Mouse (Mus musculus) liver, postnatal 0 days (tissue): Measurements from ENCODE around the gene Slc44a1. TPM values are rescaled to one million over a fixed set of nuclear protein-coding genes. Genes with fewer than 3 reads are reported as not detected.
A peak's percentile ranks its signal among the peaks of the same experiment; 100 is the strongest.

Experiments
- ATAC-seq: fragments of 200-750 bp; cut with Nextera tagmentation; 2 replicates; pipeline ENCODE4 v1.8.0; 2017; ENCODE audit warnings: mild to moderate bottlenecking, moderate library complexity
- DNase-seq: peaks from one replicate; pipeline ENCODE4 v3.0.0-alpha.2; 2016
- H3K27ac ChIP-seq: fragments of 300-500 bp; sonication (generic); 2 replicates; pipeline ENCODE4 v1.5.1; 2014; ENCODE audit warnings: antibody characterized with exemption, moderate library complexity, mild to moderate bottlenecking, low read depth
- H3K27me3 ChIP-seq: fragments of 300-500 bp; sonication (generic); 2 replicates; pipeline ENCODE4 v1.6.1; 2014; ENCODE audit warnings: low read length, control low read depth, mixed read lengths; ENCODE audit not compliant: insufficient read depth
- H3K36me3 ChIP-seq: fragments of 300-500 bp; sonication (generic); replicated peaks from 2 replicates; pipeline ENCODE4 v1.6.1; 2014; ENCODE audit warnings: mild to moderate bottlenecking, control low read depth, low read length, moderate library complexity, mixed read lengths; ENCODE audit not compliant: insufficient read depth
- H3K4me1 ChIP-seq: fragments of 300-500 bp; sonication (generic); 2 replicates; pipeline ENCODE4 v1.6.1; 2014; ENCODE audit warnings: antibody characterized with exemption, mild to moderate bottlenecking, control low read depth; ENCODE audit not compliant: insufficient read depth
- H3K4me2 ChIP-seq: fragments of 300-500 bp; sonication (generic); 2 replicates; pipeline ENCODE4 v1.6.1; 2014; ENCODE audit warnings: low read depth, mild to moderate bottlenecking, low read length, moderate library complexity, mixed read lengths
- H3K4me3 ChIP-seq: fragments of 300-500 bp; sonication (generic); 2 replicates; pipeline ENCODE4 v1.5.1; 2014; ENCODE audit warnings: low read depth, low read length
- H3K9ac ChIP-seq: fragments of 300-500 bp; sonication (generic); replicated peaks from 2 replicates; pipeline ENCODE4 v1.6.1; 2014; ENCODE audit warnings: mild to moderate bottlenecking, moderate library complexity
- H3K9me3 ChIP-seq: fragments of 300-500 bp; sonication (generic); 2 replicates; pipeline ENCODE4 v1.6.1; 2016; ENCODE audit warnings: mild to moderate bottlenecking, control low read depth, low read length, mixed read lengths
- CTCF ChIP-seq: sonication (generic); IDR thresholded peaks from 2 replicates; pipeline ENCODE4 v1.5.1; 2016; ENCODE audit warnings: antibody characterized with exemption, low read depth
- EP300 ChIP-seq: IDR thresholded peaks from 2 replicates; pipeline ENCODE4 v1.6.1; 2016; ENCODE audit warnings: antibody characterized with exemption, low read depth, mild to moderate bottlenecking
- WGBS: fragments of 180-500 bp; shearing (Covaris S2); extraction: QIAGEN DNeasy Blood & Tissue Kit; methylation state at CpG from one replicate; pipeline ENCODE4 v1.1.7; 2014; ENCODE audit not compliant: insufficient replicate concordance; 5-methylcytosine and 5-hydroxymethylcytosine counted together
- polyA plus RNA-seq: library from polyadenylated mRNA; unstranded; fragments of >200 nt; fragmentation: Nextera tagmentation; extraction: Ambion mirVana; gene quantifications from 2 replicates; pipeline ENCODE4 v1.2.1, GENCODE M21; 2015

Gene Slc44a1
- polyA plus RNA-seq, 1 experiment from 2014 or later = 11.6 TPM

DNA sequence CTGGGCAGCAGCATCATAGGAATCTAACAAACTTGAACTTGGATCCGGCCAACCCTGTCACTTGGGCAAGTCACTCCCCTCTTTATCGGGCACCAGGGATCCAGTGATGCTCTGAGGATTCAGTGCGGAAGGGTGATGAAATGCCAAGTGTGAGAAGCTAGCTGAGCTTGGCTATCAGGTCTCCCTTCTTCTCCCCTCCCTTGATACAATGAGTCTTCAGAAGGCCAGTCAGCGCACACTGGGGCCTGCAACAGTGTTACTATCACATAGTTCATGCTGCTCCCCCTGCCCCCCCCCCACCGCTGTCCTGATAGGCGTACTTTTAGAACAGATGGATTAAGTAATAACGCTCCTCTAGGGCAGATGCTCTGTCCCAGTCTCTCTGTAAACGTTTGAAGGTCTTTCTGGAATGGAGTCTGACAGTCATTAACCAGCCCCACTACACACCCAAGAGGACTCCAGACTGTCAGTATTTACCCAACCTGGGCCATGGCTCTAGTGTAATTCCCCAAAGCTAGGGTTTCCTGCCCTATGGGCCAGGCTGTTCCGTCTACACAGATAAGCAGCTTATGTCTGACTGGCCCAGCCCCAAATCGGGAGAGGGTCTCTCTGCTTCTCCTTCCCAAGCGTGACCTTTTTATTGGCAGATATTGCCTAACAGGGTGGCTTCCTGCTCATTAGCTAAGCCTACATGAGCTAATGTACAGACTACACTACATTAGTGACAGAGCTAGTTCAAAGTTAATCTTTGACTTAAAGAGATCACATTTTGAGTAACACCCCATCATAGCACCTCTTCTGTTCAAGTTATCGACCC lies 155.2 kb downstream of the Slc44a1 start:
- Histone ChIP-seq H3K9me3 (no peaks in the 10 kb centered on the region), H3K4me2 (peak overlapping the region; percentile 59), H3K36me3 (no peaks in the 10 kb centered on the region), H3K4me3 (peak overlapping the region; percentile 15; the same call in 1 of the 2 replicates), H3K4me1 (peaks cover 14% of the 10 kb centered on the region), H3K27me3 (no peaks in the 10 kb centered on the region), H3K27ac (peak overlapping the region; percentile 85), H3K9ac (peak overlapping the region; percentile 32; the same call in 1 of the 2 replicates)
- 46% methylated on average over 12 of the region's 12 CpGs for WGBS
- DNase-seq (peak; percentile 63), ATAC-seq (peak; percentile 93)
- 0 out of 2 replicates have a peak, but pooled peaks have one; percentile 24 for TF ChIP-seq EP300
- no peak for TF ChIP-seq CTCF

DNA sequence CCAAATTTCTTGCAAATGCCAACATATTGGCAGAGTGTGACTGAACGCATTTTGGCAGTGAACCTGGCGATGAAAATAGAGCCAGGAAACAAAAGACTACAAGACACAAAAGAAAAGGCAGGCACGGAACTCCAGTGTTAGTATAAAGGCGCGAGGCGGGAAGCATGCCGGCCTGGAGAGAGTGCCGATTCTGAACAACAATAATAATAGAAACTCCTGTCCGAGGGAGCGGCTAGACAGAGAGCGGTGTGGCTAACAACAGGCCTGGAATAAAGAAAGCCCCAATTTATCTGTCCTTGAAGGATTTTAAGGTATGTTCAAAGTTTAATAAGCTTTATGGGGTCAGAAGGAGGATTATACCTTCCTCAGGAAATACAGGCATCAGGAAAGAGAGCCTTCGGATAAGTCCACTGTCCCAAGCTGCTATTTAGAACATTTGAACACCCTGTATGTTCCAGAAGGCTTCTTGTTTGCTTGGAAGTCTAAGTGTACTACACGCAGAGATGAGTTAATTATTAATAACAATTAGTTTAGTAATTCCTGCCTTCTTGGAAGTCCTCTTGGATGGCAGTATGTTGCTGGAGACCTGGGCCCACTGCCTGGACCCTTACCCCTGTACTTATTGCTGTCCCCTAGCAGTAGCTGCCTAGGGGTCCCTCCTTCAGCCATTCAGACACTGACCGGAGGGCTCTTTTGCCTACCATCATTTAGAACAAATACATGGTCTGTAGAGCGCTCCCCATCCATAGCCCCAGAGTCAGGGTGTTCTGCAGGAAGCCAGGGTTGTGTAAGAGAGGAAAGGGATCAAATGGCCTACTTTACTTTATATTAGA lies 156.1 kb downstream of the Slc44a1 start:
- peaks cover 8% of the 10 kb centered on the region; the same call in 1 of the 2 replicates for H3K4me1 ChIP-seq
- H3K4me2 ChIP-seq = peak overlapping the region; percentile 59
- peak overlapping the region; percentile 32; the same call in 1 of the 2 replicates for H3K9ac ChIP-seq
- peak overlapping the region; percentile 15; the same call in 1 of the 2 replicates for H3K4me3 ChIP-seq
- no peaks in the 10 kb centered on the region for H3K9me3 ChIP-seq
- ATAC-seq = peak; percentile 22; the same call in 1 of the 2 replicates
- H3K27me3 ChIP-seq = no peaks in the 10 kb centered on the region
- peak overlapping the region; percentile 85 for H3K27ac ChIP-seq
- DNase-seq = no peak
- no peak for TF ChIP-seq CTCF
- peak; percentile 18; the same call in 1 of the 2 replicates for TF ChIP-seq EP300
- WGBS = 59% methylated on average over 15 of the region's 15 CpGs
- no peaks in the 10 kb centered on the region for H3K36me3 ChIP-seq

DNA sequence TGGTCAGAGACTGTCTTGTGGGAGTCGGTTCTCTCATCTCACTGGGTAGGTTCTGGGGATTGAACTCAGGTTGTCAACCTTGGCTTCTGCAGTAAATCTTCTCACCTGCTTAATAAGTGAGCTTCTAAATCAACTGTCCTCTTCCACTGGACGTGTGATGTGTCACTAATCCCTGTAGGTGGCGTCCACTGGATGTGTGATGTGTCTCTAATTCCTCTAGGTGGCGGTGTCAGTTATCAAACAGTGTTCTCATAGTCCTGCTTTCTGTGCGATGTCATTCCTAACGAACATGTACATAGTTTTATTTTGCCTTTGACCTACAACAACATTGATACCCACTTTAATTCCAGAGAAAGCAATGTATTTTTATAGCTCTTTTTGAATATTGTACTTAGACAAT lies 160.2 kb downstream of the Slc44a1 start:
- 45% methylated on average over 6 of the region's 6 CpGs for WGBS
- Histone ChIP-seq H3K27ac (no peak overlapping the region), H3K36me3 (no peaks in the 10 kb centered on the region), H3K9ac (no peak overlapping the region), H3K4me3 (no peak overlapping the region), H3K4me2 (no peak overlapping the region), H3K4me1 (peaks cover 8% of the 10 kb centered on the region; the same call in 1 of the 2 replicates), H3K9me3 (no peaks in the 10 kb centered on the region), H3K27me3 (no peaks in the 10 kb centered on the region)
- no peak for ATAC-seq
- TF ChIP-seq CTCF (peak; percentile 90), EP300 (no peak)
- DNase-seq = no peak

DNA sequence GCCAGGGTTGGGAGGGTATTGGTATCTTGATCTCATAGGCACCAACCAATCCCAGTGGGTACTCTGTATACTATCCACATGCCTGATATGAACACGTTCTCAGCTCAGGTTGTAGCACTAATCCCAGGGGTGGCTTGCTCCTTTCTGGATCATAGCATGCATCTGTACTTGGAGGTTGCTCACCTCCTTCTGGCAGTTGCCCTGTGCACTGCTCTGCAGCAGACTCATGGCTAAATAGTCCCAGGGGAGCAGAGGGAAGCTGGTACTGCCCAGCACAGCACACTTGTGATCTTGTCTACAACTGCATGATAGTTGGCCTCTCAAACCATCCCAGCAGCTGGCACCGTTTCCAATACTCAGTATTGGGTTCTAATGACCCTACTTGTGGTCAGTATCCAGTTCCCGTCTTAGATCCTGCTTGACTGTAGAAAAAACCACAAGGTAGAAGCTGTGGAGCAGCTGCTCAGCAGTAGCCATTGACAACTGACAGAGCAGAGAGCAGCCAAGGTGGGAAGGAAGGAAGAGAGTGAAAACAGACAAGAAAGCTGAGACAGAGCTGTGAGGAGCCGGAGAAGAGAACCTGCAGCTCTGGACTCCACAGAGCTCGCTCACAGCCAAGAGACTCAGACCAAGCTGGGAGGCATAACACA lies 174.5 kb downstream of the Slc44a1 start:
- Histone ChIP-seq H3K9ac (no peak overlapping the region), H3K27ac (no peak overlapping the region), H3K27me3 (no peaks in the 10 kb centered on the region), H3K4me1 (no peaks in the 10 kb centered on the region), H3K9me3 (no peaks in the 10 kb centered on the region), H3K4me3 (no peak overlapping the region), H3K4me2 (no peak overlapping the region), H3K36me3 (no peaks in the 10 kb centered on the region)
- TF ChIP-seq CTCF = no peak
- no peak for TF ChIP-seq EP300
- no peak for DNase-seq
- no peak for ATAC-seq
- 57% methylated on average over 5 of the region's 5 CpGs for WGBS

- Histone ChIP-seq H3K4me3 (no peak overlapping the region), H3K9me3 (no peaks in the 10 kb centered on the region), H3K36me3 (no peaks in the 10 kb centered on the region), H3K27ac (no peak overlapping the region), H3K4me1 (no peaks in the 10 kb centered on the region), H3K9ac (no peak overlapping the region), H3K27me3 (no peaks in the 10 kb centered on the region), H3K4me2 (no peak overlapping the region)
- ATAC-seq (no peak), DNase-seq (no peak)
- TF ChIP-seq EP300 (no peak), CTCF (no peak)
- 50% methylated on average over 3 of the region's 3 CpGs for WGBS
Measured at GRCm38 (mm10) chr4:53617968-53618367, 177.8 kb downstream of the Slc44a1 start.

DNA sequence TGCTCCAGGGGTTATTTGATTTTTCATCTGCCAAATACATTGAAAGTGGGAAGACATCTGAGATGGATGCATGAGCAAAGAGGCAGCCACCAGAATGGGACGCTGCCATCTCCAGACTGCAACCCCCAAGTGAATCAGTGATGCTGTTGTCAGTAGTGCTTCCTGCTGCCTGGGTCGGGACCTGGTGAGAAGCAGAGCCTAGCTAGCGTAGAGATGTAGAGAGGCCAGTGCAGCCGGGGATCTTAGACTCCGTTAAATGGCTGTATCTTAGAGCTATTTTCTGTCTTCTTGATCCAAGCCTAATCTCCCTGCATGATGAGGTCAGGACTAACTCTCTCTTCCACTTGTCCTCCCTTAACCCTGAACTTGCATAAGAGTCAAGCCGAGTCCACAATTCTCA lies 179.9 kb downstream of the Slc44a1 start:
- no peak overlapping the region for H3K4me3 ChIP-seq
- ATAC-seq (no peak), DNase-seq (no peak)
- H3K4me2 ChIP-seq = no peak overlapping the region
- 77% methylated on average over 6 of the region's 6 CpGs for WGBS
- H3K9me3 ChIP-seq = no peaks in the 10 kb centered on the region
- no peak overlapping the region for H3K27ac ChIP-seq
- no peak for TF ChIP-seq EP300
- TF ChIP-seq CTCF = no peak
- no peaks in the 10 kb centered on the region for H3K4me1 ChIP-seq
- H3K36me3 ChIP-seq = no peaks in the 10 kb centered on the region
- no peak overlapping the region for H3K9ac ChIP-seq
- no peaks in the 10 kb centered on the region for H3K27me3 ChIP-seq
